ENCODE assay signal across 9 mouse cellular contexts in genomic region chr8:114770856-114771776, GRCm38 (mm10).
A peak's percentile ranks its signal among the peaks of the same experiment; 100 is the strongest.
DNase-seq lines count a peak whose midpoint lies in the region; ATAC-seq and TF ChIP-seq lines count a peak whose summit lies in the region.
"Had no signal": no experiment of that assay in that cellular context is flagged by ENCODE, and none has a peak within 500 bp of the region (broad histone marks: within the 10 kb centered on the region; RNA-seq: fewer than 3 reads in every experiment).

No protein-coding gene starts in this region.

- H3K27me3 ChIP-seq in CH12.LX (replicated peaks) = no peaks in the 10 kb centered on the region
- 0 out of 2 replicates have a peak, but pooled peaks cover 3% of the 10 kb centered on the region for H3K27me3 ChIP-seq in hindbrain, embryonic 10.5 days (ENCODE audit: insufficient read depth, poor library complexity, severe bottlenecking)
- H3K27me3 ChIP-seq in lung, postnatal 0 days (replicated peaks; ENCODE audit: insufficient read depth, low read length) = no peaks in the 10 kb centered on the region; the same call in 1 of the 2 replicates

- H3K27ac ChIP-seq in CH12.LX (ENCODE audit: insufficient read depth, low read depth) = no peak overlapping the region
- no peak overlapping the region for H3K27ac ChIP-seq in hindbrain, embryonic 10.5 days
- H3K27ac ChIP-seq in lung, postnatal 0 days (ENCODE audit: low read length) = no peak overlapping the region
- H3K27ac ChIP-seq: limb, embryonic 12.5 days had no signal

- no peaks in the 10 kb centered on the region for H3K4me1 ChIP-seq in CH12.LX (ENCODE audit: control insufficient read depth in 1 of 2, insufficient read depth in 2 of 2)
- H3K4me1 ChIP-seq in hindbrain, embryonic 10.5 days (replicated peaks) = peaks cover 39% of the 10 kb centered on the region
- H3K4me1 ChIP-seq in lung, postnatal 0 days (ENCODE audit: insufficient read depth, low read depth, low read length) = peaks cover 5% of the 10 kb centered on the region; the same call in 1 of the 2 replicates

- peak; percentile 61 to 75 for TF ChIP-seq CTCF in CH12.LX (conservative IDR thresholded peaks at IDR 0.05 in 1 of 2, IDR thresholded peaks at IDR 0.05 in 1 of 2; ENCODE audit: low read depth in 2 of 2, low read length in 2 of 2)
- TF ChIP-seq CTCF in lung, postnatal 0 days (IDR thresholded peaks at IDR 0.05) = peak; percentile 95

- dilution Hi-C loops in CH12.LX (cut with MboI; ENCODE audit: extremely low pct_ligation_motif_present, extremely low pct_unique_long_range_greater_than_20kb, low sequenced_read_pairs) = no loop called here

- TF ChIP-seq EP300 in CH12.LX (IDR thresholded peaks at IDR 0.05; ENCODE audit: low read length) = no peak
- 0 out of 2 replicates have a peak, but pooled peaks have one; percentile 27 for TF ChIP-seq EP300 in lung, postnatal 0 days (IDR thresholded peaks at IDR 0.05)

- in situ Hi-C loops in CH12.LX (cut with MboI; ENCODE audit: low pct_ligation_motif_present, low pct_unique_long_range_greater_than_20kb, low sequenced_read_pairs) = loop anchor here (10.0 to 25.0 kb wide), 2 partner anchors 204 to 234 kb away; no protein-coding TSS in a partner anchor

- H3K36me3 ChIP-seq in CH12.LX (replicated peaks in 1 of 2; ENCODE audit: control insufficient read depth in 1 of 2, insufficient read depth in 1 of 2, low read length in 1 of 2) = no peaks in the 10 kb centered on the region
- no peaks in the 10 kb centered on the region for H3K36me3 ChIP-seq in hindbrain, embryonic 10.5 days
- no peaks in the 10 kb centered on the region for H3K36me3 ChIP-seq in lung, postnatal 0 days (ENCODE audit: insufficient read depth, low read length)
- H3K36me3 ChIP-seq: limb, embryonic 12.5 days had no signal

- no peaks in the 10 kb centered on the region for H3K9me3 ChIP-seq in CH12.LX (replicated peaks; ENCODE audit: low read length)
- no peaks in the 10 kb centered on the region for H3K9me3 ChIP-seq in hindbrain, embryonic 10.5 days
- H3K9me3 ChIP-seq in lung, postnatal 0 days (ENCODE audit: low read length) = no peaks in the 10 kb centered on the region
- H3K9me3 ChIP-seq: limb, embryonic 12.5 days had no signal

- TF ChIP-seq RAD21 in CH12.LX (IDR thresholded peaks at IDR 0.05; ENCODE audit: low read depth, low read length) = peak; percentile 73

- TF ChIP-seq POLR2A in CH12.LX (IDR thresholded peaks at IDR 0.05; ENCODE audit: low read depth, low read length) = no peak

- no peak overlapping the region for H3K9ac ChIP-seq in CH12.LX (ENCODE audit: insufficient read depth, low read depth)
- H3K9ac ChIP-seq in lung, postnatal 0 days (replicated peaks; ENCODE audit: low read depth) = no peak overlapping the region
- H3K9ac ChIP-seq: limb, embryonic 12.5 days had no signal

- no peak overlapping the region for H3K4me2 ChIP-seq in CH12.LX (ENCODE audit: insufficient read depth, low read depth, poor library complexity, severe bottlenecking)
- no peak overlapping the region for H3K4me2 ChIP-seq in lung, postnatal 0 days (replicated peaks; ENCODE audit: low read depth, low read length)
- H3K4me2 ChIP-seq: limb, embryonic 12.5 days had no signal

- 62% methylated on average over 31 of the region's 31 CpGs for WGBS in hindbrain, embryonic 10.5 days
- 43% methylated on average over 31 of the region's 31 CpGs for WGBS in lung, postnatal 0 days

- H3K4me3 ChIP-seq in CH12.LX (replicated peaks in 1 of 3; ENCODE audit: low read depth in 2 of 3, low read length in 2 of 3, poor library complexity in 1 of 3) = no peak overlapping the region
- H3K4me3 ChIP-seq in hindbrain, embryonic 10.5 days = no peak overlapping the region
- no peak overlapping the region for H3K4me3 ChIP-seq in lung, postnatal 0 days (ENCODE audit: low read depth, low read length)
- H3K4me3 ChIP-seq: limb, embryonic 12.5 days had no signal

- ATAC-seq in lung, postnatal 0 days = no peak

- no peaks in the 10 kb centered on the region for H3K79me2 ChIP-seq in CH12.LX (replicated peaks; ENCODE audit: control insufficient read depth, extremely low read depth, insufficient read depth, poor library complexity, severe bottlenecking)

- DNase-seq in CH12.LX (ENCODE audit: extremely low read depth) = peak; percentile 73
- DNase-seq in adrenal gland, adult 8-10 months = peak; percentile 30
- peak; percentile 77 for DNase-seq in embryo, embryonic 9.5 days (ENCODE audit: extremely low spot score)
- DNase-seq in hindbrain, embryonic 10.5 days (ENCODE audit: low spot score) = peak; percentile 74
- peak; percentile 21 to 66 for DNase-seq in layer of hippocampus, adult 8-10 months (ENCODE audit: low spot score in 2 of 2)
- DNase-seq in lung, postnatal 0 days (ENCODE audit: low spot score) = peak; percentile 90
- peak; percentile 80 for DNase-seq in right cerebral cortex, postnatal 14 days
- peak; percentile 62 to 82 for DNase-seq in urinary bladder, postnatal 4 days (ENCODE audit: low spot score in 2 of 2)

TF ChIP-seq in CH12.LX, 34 proteins besides CTCF, POLR2A, EP300 and RAD21:
- no peak for TF ChIP-seq ZKSCAN1 (IDR thresholded peaks at IDR 0.05; ENCODE audit: borderline replicate concordance, low read depth, low read length)
- TF ChIP-seq MAX (IDR thresholded peaks at IDR 0.05; ENCODE audit: low read length) = no peak
- peak; percentile 39 for TF ChIP-seq ZC3H11A (IDR thresholded peaks at IDR 0.05; ENCODE audit: low read depth, low read length)
- no peak for TF ChIP-seq CHD1 (IDR thresholded peaks at IDR 0.05; ENCODE audit: low read depth, low read length)
- TF ChIP-seq MAFK (IDR thresholded peaks at IDR 0.05; ENCODE audit: insufficient replicate concordance, low read length) = no peak
- peak; percentile 79 for TF ChIP-seq SMC3 (IDR thresholded peaks at IDR 0.05; ENCODE audit: low read depth, low read length)

Comparison
In these comparisons a context has a peak if more than half of its experiments do, and no peak if none do; other contexts are left out.
1. DNase-seq: peak in every context shown above with its lines; median percentile 90 in lung, postnatal 0 days; 80 in right cerebral cortex, postnatal 14 days; 77 in embryo, embryonic 9.5 days; 74 in hindbrain, embryonic 10.5 days; 73 in CH12.LX; 72 in urinary bladder, postnatal 4 days; 44 in layer of hippocampus, adult 8-10 months; 30 in adrenal gland, adult 8-10 months.